Comparison of ENCODE assay signal across 8 mouse cellular contexts in the genomic region with DNA sequence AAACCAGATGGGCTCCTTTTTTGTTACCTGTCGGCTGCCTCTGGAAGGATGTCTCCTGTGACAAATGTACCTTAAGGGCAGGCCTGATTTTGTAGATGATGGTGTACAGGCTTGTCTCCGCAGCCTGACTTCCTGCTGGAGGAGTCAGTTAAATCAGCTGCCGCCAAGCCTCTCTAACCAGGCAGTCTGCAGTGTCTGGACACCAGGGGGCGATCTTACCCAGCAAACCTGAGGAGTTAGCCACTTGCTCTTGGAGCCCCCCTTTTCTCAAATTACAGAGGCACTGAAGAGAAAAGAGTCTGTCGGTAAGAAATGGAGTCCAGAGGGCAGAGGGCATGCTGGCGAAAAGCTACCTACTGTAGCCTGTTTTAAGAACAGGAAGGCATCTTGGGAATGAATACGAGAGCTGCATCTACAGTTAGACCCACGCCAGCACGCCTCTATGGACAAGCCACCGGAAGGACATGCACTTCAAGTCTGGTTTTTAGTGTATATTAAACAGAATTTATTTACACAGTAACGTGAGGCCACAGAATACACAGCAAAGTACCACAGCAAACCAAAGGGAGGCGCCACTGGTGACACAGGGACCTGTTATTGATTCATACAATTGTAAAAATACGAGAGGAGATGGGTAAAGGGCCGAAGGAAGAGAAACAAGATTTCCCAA. TPM values are rescaled to one million over a fixed set of nuclear protein-coding genes. Genes with fewer than 3 reads are reported as not detected.
DNase-seq lines count a peak whose midpoint lies in the region; ATAC-seq and TF ChIP-seq lines count a peak whose summit lies in the region.

No protein-coding gene starts in this region.

- H3K4me1 ChIP-seq in hindbrain, embryonic 16.5 days (ENCODE audit: control insufficient read depth, insufficient read depth, low read depth, low read length): 0 out of 2 replicates have a peak, but pooled peaks cover 3% of the 10 kb centered on the region

- H3K9me3 ChIP-seq in hindbrain, embryonic 16.5 days (ENCODE audit: control insufficient read depth, low read length): no peaks in the 10 kb centered on the region

- H3K27ac ChIP-seq in hindbrain, embryonic 16.5 days (ENCODE audit: low read depth, low read length): no peak overlapping the region

- in situ Hi-C loops in Patski (cut with MboI; ENCODE audit: low pct_unique_long_range_greater_than_20kb): no loop called here

- 0 out of 2 replicates have a peak overlapping the region, but pooled peaks have one; percentile 44 for H3K9ac ChIP-seq in hindbrain, embryonic 16.5 days (ENCODE audit: low read depth, low read length)

- DNase-seq in Patski (ENCODE audit: low read depth, low spot score): no peak
- peak; percentile 83 for DNase-seq in cerebellum, adult 8-10 months
- peak; percentile 68 to 82 for DNase-seq in frontal cortex, postnatal 14 days (ENCODE audit: low spot score in 2 of 2)
- peak; percentile 78 to 83 for DNase-seq in layer of hippocampus, postnatal 36 days
- peak; percentile 74 for DNase-seq in right cerebral cortex, postnatal 25 days
- DNase-seq in urinary bladder, postnatal 25 days (ENCODE audit: low spot score): peak; percentile 87

- WGBS in hindbrain, embryonic 16.5 days: 41% methylated on average over 14 of the region's 14 CpGs

- peak; percentile 92 for TF ChIP-seq CTCF in Patski (IDR thresholded peaks at IDR 0.05)

- CTCF ChIA-PET in Patski (lab: Charles Lee): interaction anchor here (1.2 to 4.4 kb wide), 4 partner anchors 13 to 303 kb away, joined by 3 to 24 read pairs (median 4); no protein-coding TSS in a partner anchor

- no peak for ATAC-seq in Patski
- peak; percentile 83 for ATAC-seq in hindbrain, embryonic 16.5 days
- peak; percentile 85 for ATAC-seq in megakaryocyte-erythroid progenitor cell, adult 5-6 weeks (replicated peaks; ENCODE audit: low FRiP score, low TSS enrichment, poor library complexity, severe bottlenecking)

- no peak overlapping the region for H3K4me2 ChIP-seq in hindbrain, embryonic 16.5 days (ENCODE audit: low read length)

- H3K4me3 ChIP-seq in hindbrain, embryonic 16.5 days (ENCODE audit: low read length): no peak overlapping the region

- POLR2A ChIA-PET in Patski (lab: Charles Lee): interaction anchor here (0.6 kb wide), 1 partner anchor 307 kb away, joined by 4 read pairs; no protein-coding TSS in a partner anchor

- no peaks in the 10 kb centered on the region for H3K36me3 ChIP-seq in hindbrain, embryonic 16.5 days (ENCODE audit: control insufficient read depth, insufficient read depth, low read length)

- H3K27me3 ChIP-seq in Patski: no peaks in the 10 kb centered on the region
- no peaks in the 10 kb centered on the region for H3K27me3 ChIP-seq in hindbrain, embryonic 16.5 days (replicated peaks; ENCODE audit: control insufficient read depth, insufficient read depth, low read length)

RNA-seq across cellular contexts. Expression of a gene that starts 35.5 kb away (rescaled TPM):
- 371 TPM for polyA plus RNA-seq in Patski (2021)
- polyA plus RNA-seq in hindbrain, embryonic 16.5 days (2015; fragmentation: Nextera tagmentation; extraction: Ambion mirVana): 641 and 689 TPM in 2 replicates
- total RNA-seq in layer of hippocampus, postnatal 36 days (2021): 100 to 1,000 TPM; 329 to 341 TPM
- total RNA-seq in megakaryocyte-erythroid progenitor cell, adult 5-6 weeks (2014; fragmentation: Nextera tagmentation): 14.0 and 15.7 TPM in 2 replicates
- total RNA-seq in megakaryocyte-erythroid progenitor cell, adult 5-6 weeks (2017): 16.8 and 27.4 TPM in 2 replicates

Comparison
In these comparisons a context has a peak if more than half of its experiments do, and no peak if none do; other contexts are left out.
1. RNA of a gene that starts 35.5 kb away (total RNA-seq): 329 to 341 TPM in layer of hippocampus, postnatal 36 days; 14.0 to 27.4 TPM in megakaryocyte-erythroid progenitor cell, adult 5-6 weeks; every median in the first group is over 10 times any median in the second.